Mouse (Mus musculus) urinary bladder, adult 2 months (tissue): Measurements from ENCODE around the gene Aatk. TPM values are rescaled to one million over a fixed set of nuclear protein-coding genes. Genes with fewer than 3 reads are reported as not detected.
A peak's percentile ranks its signal among the peaks of the same experiment; 100 is the strongest.

Experiments
- DNase-seq: peaks from one replicate; pipeline ENCODE4 v3.0.0; 2022; ENCODE audit warnings: low spot score
- polyA plus RNA-seq: library from polyadenylated mRNA; depleted of rRNA; stranded (reverse); fragments of >200 nt; gene quantifications from 2 replicates; pipeline ENCODE4 v1.2.3, GENCODE M21; 2012

The Aatk gene
- polyA plus RNA-seq, 1 experiment, result 15.2 TPM

GRCm38 (mm10) chr11:119989115-119989564 is 57.8 kb downstream of the Aatk start:
- no peak for DNase-seq

- no peak for DNase-seq
Observed at GRCm38 (mm10) chr11:119988391-119988790, 58.6 kb downstream of the Aatk start.

- no peak for DNase-seq
Observed at GRCm38 (mm10) chr11:119987876-119988275, 59.1 kb downstream of the Aatk start.

DNA sequence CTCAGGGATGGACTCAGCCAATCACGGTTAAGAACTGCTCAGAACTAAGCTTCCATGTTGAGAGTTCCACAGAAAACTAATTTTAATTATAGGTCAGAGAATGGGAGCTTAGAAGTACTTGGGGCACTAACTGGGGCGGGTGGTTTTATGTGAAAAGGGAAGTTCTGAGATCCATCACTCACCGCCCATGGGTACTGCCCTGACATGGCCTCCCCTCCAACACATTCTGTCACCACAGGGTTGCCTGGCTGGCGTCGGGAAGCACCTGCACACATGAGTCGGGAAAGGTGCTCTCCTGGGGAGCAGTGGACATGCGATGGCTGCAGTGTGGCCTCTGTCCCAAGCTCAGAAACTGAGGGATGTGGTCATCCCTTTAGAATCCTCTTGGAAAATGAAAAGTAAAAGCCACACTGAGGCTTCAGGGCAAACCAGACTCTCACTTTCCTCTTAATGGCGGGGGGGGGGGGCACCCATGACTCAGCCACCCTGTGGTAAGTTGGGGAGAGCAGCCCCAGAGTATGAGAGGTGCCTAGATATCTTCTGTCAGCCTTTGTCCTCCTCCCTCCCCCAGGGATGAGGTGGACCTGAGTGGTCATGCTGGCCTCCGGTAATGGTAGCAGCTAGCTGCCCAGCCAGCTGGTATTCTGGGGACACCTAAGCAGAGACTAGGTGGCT is 60.1 kb downstream of the Aatk start:
- DNase-seq, result no peak

GRCm38 (mm10) chr11:119983151-119983550 is 63.8 kb downstream of the Aatk start:
- no peak for DNase-seq

DNA sequence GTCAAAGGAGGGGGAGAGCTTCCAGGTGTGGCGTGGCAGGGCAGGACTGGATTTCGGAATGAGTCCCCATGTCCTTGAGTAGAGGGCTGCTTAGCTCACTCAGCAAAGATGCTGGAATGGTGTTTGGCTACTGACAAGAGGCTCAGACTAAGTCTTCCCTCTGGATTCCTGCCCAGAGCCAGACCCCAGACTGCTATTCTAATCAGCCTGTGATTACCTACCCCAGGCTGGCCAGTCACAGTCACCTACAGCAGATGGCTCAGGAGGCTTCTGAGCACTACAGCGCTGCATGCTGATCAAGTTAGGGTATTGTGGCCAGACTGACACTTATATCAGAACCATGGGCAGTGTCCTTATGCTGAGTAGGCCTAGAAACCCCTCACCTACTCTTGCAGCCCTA is 64.7 kb downstream of the Aatk start:
- no peak for DNase-seq

DNA sequence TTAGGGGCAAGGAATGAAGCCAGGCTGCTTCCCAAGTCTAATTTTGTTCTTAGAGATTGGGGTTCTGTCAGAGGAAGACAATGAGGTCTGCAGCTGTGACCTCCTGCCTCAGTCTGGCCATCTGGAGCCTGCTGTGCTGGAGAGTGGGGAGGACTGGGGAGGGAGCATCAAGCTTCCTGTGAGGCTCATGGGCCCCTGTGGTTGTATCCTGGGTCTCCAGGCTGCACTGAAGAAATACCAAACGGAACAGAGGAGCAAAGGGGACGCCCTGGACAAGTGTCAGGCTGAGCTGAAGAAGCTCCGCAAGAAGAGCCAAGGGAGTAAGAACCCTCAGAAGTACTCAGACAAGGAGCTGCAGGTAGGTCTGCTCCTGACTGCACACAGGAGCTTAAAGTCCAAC is 65.2 kb downstream of the Aatk start:
- no peak for DNase-seq

GRCm38 (mm10) chr11:119979596-119980385 is 67.2 kb downstream of the Aatk start:
- no peak for DNase-seq

GRCm38 (mm10) chr11:119978701-119979100 is 68.3 kb downstream of the Aatk start:
- no peak for DNase-seq

DNA sequence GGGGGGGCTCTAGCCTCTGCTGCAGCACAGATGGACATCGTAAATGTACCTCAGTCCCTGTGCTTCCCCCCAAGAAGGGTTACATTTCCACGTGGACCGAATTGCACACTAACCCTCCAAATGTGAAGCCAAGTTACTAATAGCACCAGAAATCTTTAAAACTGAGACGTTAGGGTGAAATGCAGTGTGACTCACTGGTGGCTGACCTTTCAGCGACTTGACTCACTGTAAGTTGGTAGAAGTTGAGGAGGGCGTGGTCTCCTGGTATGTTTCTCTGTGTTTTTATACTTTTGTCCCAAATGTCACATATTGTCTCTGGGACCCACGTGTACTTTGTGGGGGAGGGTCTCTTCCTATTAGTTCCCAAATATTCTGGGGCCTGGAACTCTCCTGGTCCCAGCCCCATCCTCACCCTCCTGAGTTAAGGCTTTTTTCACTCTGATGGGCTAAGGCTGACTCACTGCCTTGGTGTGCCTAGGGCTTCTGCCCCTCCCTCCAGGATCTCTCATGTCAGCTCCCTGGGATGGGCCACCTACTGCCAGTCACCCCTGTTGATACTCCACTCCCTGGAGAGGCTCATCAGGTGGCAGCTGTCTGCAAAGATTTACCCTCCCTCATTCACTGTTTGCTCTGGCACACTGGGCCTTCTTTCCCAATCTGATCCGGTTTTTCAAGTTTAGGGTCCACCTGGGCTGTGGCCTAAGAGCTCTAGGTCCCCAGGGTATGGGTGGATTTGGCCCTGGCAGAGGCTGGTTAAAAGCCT is 71.0 kb downstream of the Aatk start:
- peak; percentile 36 for DNase-seq

- DNase-seq, result no peak
Observed at GRCm38 (mm10) chr11:119973789-119974188, 73.2 kb downstream of the Aatk start.

- DNase-seq, result no peak
Observed at GRCm38 (mm10) chr11:119970021-119970851, 76.7 kb downstream of the Aatk start.

DNA sequence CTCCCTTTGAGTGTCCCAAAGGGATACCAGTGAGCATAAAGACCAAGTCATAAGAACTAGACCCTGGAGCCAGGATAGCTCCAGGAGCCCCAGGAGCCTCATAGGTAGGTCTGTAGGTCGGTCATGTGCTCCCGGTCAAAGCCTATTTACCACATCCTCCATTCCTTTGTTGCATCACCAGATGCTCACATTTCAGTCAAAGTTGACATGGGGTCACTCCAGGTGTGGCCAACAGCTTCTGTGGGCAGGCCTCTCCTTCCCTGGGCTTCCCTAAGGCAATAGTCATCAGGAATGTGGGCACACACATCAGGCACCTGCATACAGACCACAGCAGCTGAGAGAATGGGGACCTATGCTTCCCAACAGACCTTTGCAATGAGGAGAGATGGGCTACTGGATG is 79.1 kb downstream of the Aatk start:
- DNase-seq, result no peak

- no peak for DNase-seq
Observed at GRCm38 (mm10) chr11:119967401-119967800, 79.6 kb downstream of the Aatk start.

GRCm38 (mm10) chr11:119966294-119966693 is 80.7 kb downstream of the Aatk start:
- no peak for DNase-seq

DNA sequence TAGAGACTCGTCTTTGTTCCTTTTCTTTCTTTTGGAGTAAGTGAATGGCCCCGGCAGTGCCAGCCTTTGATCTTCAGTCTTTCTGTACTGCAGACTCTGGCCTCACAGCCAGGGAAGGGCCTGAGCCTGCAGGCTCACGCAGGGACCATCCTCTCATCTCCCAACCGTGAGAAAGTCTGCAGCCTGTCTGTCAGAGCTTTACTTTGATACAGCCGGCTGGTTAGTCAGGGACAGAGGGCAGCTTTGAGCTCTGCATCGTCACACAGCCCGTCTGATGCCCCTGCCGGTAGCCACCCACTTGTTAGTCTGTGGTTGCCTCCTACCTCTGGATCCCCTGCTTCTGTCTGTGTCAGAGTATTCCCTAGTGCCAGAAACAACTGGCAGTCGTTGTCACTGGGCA is 81.9 kb downstream of the Aatk start:
- no peak for DNase-seq

- DNase-seq, result no peak
Observed at GRCm38 (mm10) chr11:119961511-119961910, 85.5 kb downstream of the Aatk start.

DNA sequence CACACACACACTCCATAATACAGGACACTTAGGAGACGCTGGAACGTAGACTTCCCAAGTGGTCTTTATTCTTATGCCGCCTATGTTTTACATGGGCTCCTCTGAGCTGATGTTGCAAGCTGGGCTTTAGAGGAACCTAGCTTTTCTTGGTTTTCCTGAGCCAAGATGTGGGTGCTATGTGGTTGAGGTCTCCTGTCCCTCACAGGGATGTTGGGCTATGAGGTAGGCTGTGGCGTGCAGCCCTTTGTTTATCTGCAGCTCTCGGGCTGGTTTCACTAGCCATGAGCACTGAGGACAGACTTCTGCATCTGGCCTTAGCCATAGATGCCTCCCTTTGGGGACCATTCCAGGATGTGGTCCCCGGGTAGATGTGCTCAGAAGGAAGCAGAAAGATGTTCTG is 86.3 kb downstream of the Aatk start:
- no peak for DNase-seq

GRCm38 (mm10) chr11:119959714-119960113 is 87.3 kb downstream of the Aatk start:
- DNase-seq, result no peak

- DNase-seq, result no peak
Observed at GRCm38 (mm10) chr11:119958856-119959255, 88.1 kb downstream of the Aatk start.
